Mouse (Mus musculus): ENCODE results near the gene Khnyn. TPM values are rescaled to one million over a fixed set of nuclear protein-coding genes. Genes with fewer than 3 reads are reported as not detected.

Khnyn gene
- polyA plus RNA-seq, 1 experiment: 24.2 TPM

DNA sequence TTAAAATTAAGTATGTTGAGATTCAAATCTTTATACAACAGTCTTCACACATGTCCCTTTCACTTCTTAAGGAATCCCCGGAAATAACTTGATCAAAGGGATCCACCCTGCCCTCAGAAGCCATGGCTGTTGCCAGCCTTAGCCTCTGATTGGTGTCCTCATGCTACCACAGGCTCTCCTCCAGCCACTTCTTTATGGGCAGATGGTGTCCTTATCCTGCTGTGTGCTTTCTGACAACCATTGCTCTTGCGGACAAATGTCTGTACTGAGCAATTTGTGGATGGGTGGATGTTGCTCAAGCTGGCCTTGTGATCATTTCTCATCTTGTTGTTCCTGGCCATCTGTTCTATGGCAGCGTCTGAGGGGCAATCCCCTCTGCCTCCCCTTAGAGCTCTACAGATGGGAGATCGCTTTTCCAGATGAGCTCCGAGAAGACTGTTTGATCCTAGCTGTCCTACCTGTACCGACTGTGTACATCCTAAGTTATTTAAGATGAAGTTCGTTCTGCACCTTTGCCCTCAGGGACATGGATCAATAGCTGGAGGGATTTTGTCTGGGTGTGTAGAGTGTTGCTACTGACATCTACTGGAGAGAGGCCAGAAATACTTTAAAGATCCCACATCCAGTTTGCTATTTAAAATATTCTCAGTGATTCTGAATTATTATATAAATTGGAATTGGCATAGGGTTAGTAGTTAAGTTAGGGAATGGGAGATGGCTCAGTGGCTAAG, 55.5 kb downstream of the Khnyn start:
- H3K4me3 ChIP-seq (replicated peaks; ENCODE audit: extremely low read depth, low read depth, low read length): no peak overlapping the region
- WGBS: 32% methylated on average over 7 of the region's 7 CpGs
- no peak for DNase-seq
- TF ChIP-seq CTCF (IDR thresholded peaks at IDR 0.05; ENCODE audit: insufficient read depth, low read length) (no peak), POLR2A (IDR thresholded peaks at IDR 0.05; ENCODE audit: borderline replicate concordance, extremely low read depth, low read depth, low read length) (no peak)
- H3K4me1 ChIP-seq (ENCODE audit: control insufficient read depth, insufficient read depth, low read length): no peaks in the 10 kb centered on the region

GRCm38 (mm10) chr14:55943601-55944000, 58.9 kb downstream of the Khnyn start:
- no peaks in the 10 kb centered on the region for H3K4me1 ChIP-seq (ENCODE audit: control insufficient read depth, insufficient read depth, low read length)
- no peak for DNase-seq
- TF ChIP-seq POLR2A (IDR thresholded peaks at IDR 0.05; ENCODE audit: borderline replicate concordance, extremely low read depth, low read depth, low read length): no peak
- no peak for TF ChIP-seq CTCF (IDR thresholded peaks at IDR 0.05; ENCODE audit: insufficient read depth, low read length)
- no peak overlapping the region for H3K4me3 ChIP-seq (replicated peaks; ENCODE audit: extremely low read depth, low read depth, low read length)
- WGBS: 76% methylated on average over 11 of the region's 11 CpGs

GRCm38 (mm10) chr14:55944575-55944974, 59.8 kb downstream of the Khnyn start, which contains the start of gene Cma1:
Gene Cma1, minus strand, starts transcription at chr14:55944675.
- DNase-seq: no peak
- H3K4me3 ChIP-seq (replicated peaks; ENCODE audit: extremely low read depth, low read depth, low read length): no peak within 1 kb of the TSS
- H3K4me1 ChIP-seq (ENCODE audit: control insufficient read depth, insufficient read depth, low read length): no peaks in the 10 kb centered on the region
- no peak for TF ChIP-seq CTCF (IDR thresholded peaks at IDR 0.05; ENCODE audit: insufficient read depth, low read length)
- 83% methylated on average over 4 of the region's 4 CpGs for whole genome bisulfite sequencing

- TF ChIP-seq CTCF (IDR thresholded peaks at IDR 0.05; ENCODE audit: insufficient read depth, low read length) (no peak), POLR2A (IDR thresholded peaks at IDR 0.05; ENCODE audit: borderline replicate concordance, extremely low read depth, low read depth, low read length) (no peak)
- DNase-seq: no peak
- no peak overlapping the region for H3K4me3 ChIP-seq (replicated peaks; ENCODE audit: extremely low read depth, low read depth, low read length)
- WGBS: 22% methylated on average over 2 of the region's 2 CpGs
- no peaks in the 10 kb centered on the region for H3K4me1 ChIP-seq (ENCODE audit: control insufficient read depth, insufficient read depth, low read length)
Measured at GRCm38 (mm10) chr14:55946269-55946969, 61.7 kb downstream of the Khnyn start.

Other genes starting within 250 kb of the Khnyn start
- gene Ipo4, start 249.0 kb upstream of the Khnyn start, polyA plus RNA-seq (2012; rRNA removed): 52.7 and 83.9 TPM in 2 replicates
- 6.0 and 9.5 TPM in 2 replicates for gene Gm49378, start 247.1 kb upstream of the Khnyn start, polyA plus RNA-seq (2012; rRNA removed)
- gene Tm9sf1, start 241.1 kb upstream of the Khnyn start, polyA plus RNA-seq (2012; rRNA removed): 81.4 and 91.7 TPM in 2 replicates
- gene Tssk4, start 234.8 kb upstream of the Khnyn start, polyA plus RNA-seq (2012; rRNA removed): 0.70 and 1.0 TPM in 2 replicates
- 15.1 and 20.4 TPM in 2 replicates for gene Mdp1, start 224.4 kb upstream of the Khnyn start, polyA plus RNA-seq (2012; rRNA removed)
- gene Gmpr2, start 213.0 kb upstream of the Khnyn start, polyA plus RNA-seq (2012; rRNA removed): 11.8 and 18.7 TPM in 2 replicates
- 170 and 270 TPM in 2 replicates for gene Nedd8, start 212.8 kb upstream of the Khnyn start, polyA plus RNA-seq (2012; rRNA removed)
- 11.9 and 14.8 TPM in 2 replicates for gene Tinf2, start 203.1 kb upstream of the Khnyn start, polyA plus RNA-seq (2012; rRNA removed)
- gene Tgm1, start 171.0 kb upstream of the Khnyn start, polyA plus RNA-seq (2012; rRNA removed): 3.4 and 30.7 TPM in 2 replicates
- 42.0 and 57.3 TPM in 2 replicates for gene Rabggta, start 162.7 kb upstream of the Khnyn start, polyA plus RNA-seq (2012; rRNA removed)
- 69.2 and 89.0 TPM in 2 replicates for gene Dhrs1, start 139.3 kb upstream of the Khnyn start, polyA plus RNA-seq (2012; rRNA removed)
- 12.7 and 16.8 TPM in 2 replicates for gene Nop9, start 139.3 kb upstream of the Khnyn start, polyA plus RNA-seq (2012; rRNA removed)
- 3.8 and 4.0 TPM in 2 replicates for gene Cideb, start 126.5 kb upstream of the Khnyn start, polyA plus RNA-seq (2012; rRNA removed)
- 1.1 and 2.6 TPM in 2 replicates for gene Ltb4r2, start 123.5 kb upstream of the Khnyn start, polyA plus RNA-seq (2012; rRNA removed)
- 6.5 and 7.1 TPM in 2 replicates for gene Ltb4r1, start 119.0 kb upstream of the Khnyn start, polyA plus RNA-seq (2012; rRNA removed)
- 157 and 169 TPM in 2 replicates for gene Adcy4, start 100.9 kb upstream of the Khnyn start, polyA plus RNA-seq (2012; rRNA removed)
- gene Ripk3, start 96.1 kb upstream of the Khnyn start, polyA plus RNA-seq (2012; rRNA removed): 7.5 and 10.0 TPM in 2 replicates
- gene Nfatc4, start 61.8 kb upstream of the Khnyn start, polyA plus RNA-seq (2012; rRNA removed): 26.4 and 27.3 TPM in 2 replicates
- 9.4 and 12.4 TPM in 2 replicates for gene Nynrin, start 30.9 kb upstream of the Khnyn start, polyA plus RNA-seq (2012; rRNA removed)
- 0.15 and 0.34 TPM in 2 replicates for gene Cbln3, start 555 bp upstream of the Khnyn start, polyA plus RNA-seq (2012; rRNA removed)
- 37.6 and 51.9 TPM in 2 replicates for gene Sdr39u1, start 15.3 kb downstream of the Khnyn start, polyA plus RNA-seq (2012; rRNA removed)
- 1.8 and 1.9 TPM in 2 replicates for gene Cma1, start 59.7 kb downstream of the Khnyn start, polyA plus RNA-seq (2012; rRNA removed)
- not detected in 2 replicates for gene Cma2, start 66.0 kb downstream of the Khnyn start, polyA plus RNA-seq (2012; rRNA removed)
- gene Mcpt1, start 133.0 kb downstream of the Khnyn start, polyA plus RNA-seq (2012; rRNA removed): not detected in 2 replicates
- gene Mcpt9, start 145.5 kb downstream of the Khnyn start, polyA plus RNA-seq (2012; rRNA removed): not detected in 2 replicates
- gene Mcpt2, start 157.1 kb downstream of the Khnyn start, polyA plus RNA-seq (2012; rRNA removed): not detected in 2 replicates
- 1.5 and 1.8 TPM in 2 replicates for gene Mcpt4, start 177.4 kb downstream of the Khnyn start, polyA plus RNA-seq (2012; rRNA removed)
- gene Mcpt8, start 200.3 kb downstream of the Khnyn start, polyA plus RNA-seq (2012; rRNA removed): not detected in 2 replicates
- gene Ctsg, start 217.6 kb downstream of the Khnyn start, polyA plus RNA-seq (2012; rRNA removed): 0.20 TPM in 1 of 2 replicates, not detected in the other
- gene Gzme, start 235.7 kb downstream of the Khnyn start, polyA plus RNA-seq (2012; rRNA removed): not detected in 2 replicates
- not detected in 2 replicates for gene Gzmd, start 247.7 kb downstream of the Khnyn start, polyA plus RNA-seq (2012; rRNA removed)

Data from lung, adult 2 months (tissue).